Mouse (Mus musculus): ENCODE results near the gene Fcgrt.
A peak's percentile ranks its signal among the peaks of the same experiment; 100 is the strongest.
"Not testable (repeated sequence)": the region's sequence is repeated elsewhere in the genome, so short reads cannot be mapped to it uniquely, and the experiment has no call there.

Gene Fcgrt

GRCm38 (mm10) chr7:45129776-45130512 is 26.3 kb upstream of the Fcgrt start:
- DNase-seq (ENCODE audit: low spot score) = no peak

- no peak for DNase-seq (ENCODE audit: low spot score)
Observed at GRCm38 (mm10) chr7:45129318-45129717, 25.7 kb upstream of the Fcgrt start.

GRCm38 (mm10) chr7:45128624-45129246 is 25.1 kb upstream of the Fcgrt start, which contains the start of gene Rpl13a:
Gene Rpl13a, minus strand, starts transcription at chr7:45128761.
- peak; percentile 96 for DNase-seq (ENCODE audit: low spot score)

DNA sequence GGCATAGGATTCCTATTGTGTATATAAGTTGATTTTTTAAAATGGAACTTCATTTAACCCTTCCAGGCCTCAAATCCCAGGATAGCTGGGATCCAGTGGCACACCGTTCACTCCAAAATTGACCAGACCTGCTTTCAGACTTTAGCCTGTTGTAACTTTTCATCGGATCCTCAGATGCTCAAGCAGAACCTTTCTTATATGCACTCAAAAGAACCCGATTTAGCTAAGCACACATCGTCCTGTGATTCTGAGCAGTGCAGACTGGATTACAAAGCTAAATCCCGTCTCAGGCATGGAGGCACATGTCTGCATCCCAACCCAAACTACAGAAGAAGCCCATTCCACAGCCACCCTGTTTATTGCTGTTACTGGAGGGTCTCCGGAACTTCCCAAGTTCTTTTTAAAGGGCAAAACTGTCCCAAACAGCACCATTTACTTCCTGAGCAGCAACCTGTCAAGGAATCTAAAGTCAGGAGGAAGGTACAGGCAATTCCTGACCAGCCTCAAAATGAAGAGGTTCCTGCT is 24.1 kb upstream of the Fcgrt start:
- DNase-seq (ENCODE audit: low spot score) = no peak

- DNase-seq (ENCODE audit: low spot score) = no peak
Observed at GRCm38 (mm10) chr7:45126844-45127699, 23.4 kb upstream of the Fcgrt start.

DNA sequence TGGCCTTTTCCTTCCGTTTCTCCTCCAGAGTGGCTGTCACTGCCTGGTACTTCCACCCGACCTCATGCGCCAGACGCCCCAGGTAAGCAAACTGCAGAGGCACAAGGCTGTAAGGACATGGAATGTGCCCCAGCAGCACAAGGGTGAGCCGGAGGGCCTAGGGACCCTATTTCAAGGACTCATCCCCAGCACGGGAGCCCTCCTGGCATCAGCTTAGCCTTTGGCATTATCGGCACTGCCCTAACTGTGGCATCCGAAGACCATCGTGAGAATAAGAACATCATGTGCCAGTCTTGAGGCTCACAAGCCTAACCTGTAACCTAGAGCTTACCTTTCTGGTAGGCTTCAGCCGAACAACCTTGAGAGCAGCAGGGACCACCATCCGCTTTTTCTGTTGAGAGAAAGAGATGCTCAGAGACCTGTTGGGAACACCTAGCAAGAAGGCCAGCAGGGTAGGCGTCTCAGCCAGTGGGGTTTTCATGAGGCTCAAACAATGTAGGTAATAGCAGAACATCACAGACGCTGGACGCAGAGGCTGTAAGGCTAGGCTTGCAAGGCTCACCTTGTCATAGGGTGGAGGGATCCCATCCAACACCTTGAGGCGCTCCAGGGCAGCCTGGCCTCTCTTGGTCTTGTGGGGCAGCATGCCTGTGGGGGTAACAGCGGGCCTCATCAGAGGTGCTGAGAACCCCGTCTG is 22.6 kb upstream of the Fcgrt start:
- DNase-seq (ENCODE audit: low spot score) = no peak

GRCm38 (mm10) chr7:45125649-45126048 is 22.0 kb upstream of the Fcgrt start:
- DNase-seq (ENCODE audit: low spot score) = not testable (repeated sequence)

DNA sequence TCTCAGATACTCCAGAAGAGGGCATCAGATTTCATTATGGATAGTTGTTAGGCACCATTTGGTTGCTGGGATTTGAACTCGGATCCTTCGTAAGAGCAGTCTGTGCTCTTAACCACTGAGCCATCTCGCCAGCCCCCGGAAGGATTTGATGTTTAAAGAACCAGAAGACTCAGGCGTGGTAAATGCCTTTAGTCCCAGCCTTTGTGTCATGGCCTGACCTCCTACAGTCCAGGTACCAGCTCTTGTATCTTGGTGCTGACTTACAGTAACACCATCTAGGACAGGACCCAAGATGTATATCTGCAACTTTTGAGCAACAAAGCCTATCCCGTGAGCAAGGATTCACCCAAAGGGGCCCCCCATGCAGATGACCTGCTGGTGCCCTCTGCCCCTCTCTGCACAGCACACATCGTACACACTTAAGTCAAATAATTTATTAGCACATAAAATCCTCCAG is 21.5 kb upstream of the Fcgrt start:
- DNase-seq (ENCODE audit: low spot score) = no peak

DNA sequence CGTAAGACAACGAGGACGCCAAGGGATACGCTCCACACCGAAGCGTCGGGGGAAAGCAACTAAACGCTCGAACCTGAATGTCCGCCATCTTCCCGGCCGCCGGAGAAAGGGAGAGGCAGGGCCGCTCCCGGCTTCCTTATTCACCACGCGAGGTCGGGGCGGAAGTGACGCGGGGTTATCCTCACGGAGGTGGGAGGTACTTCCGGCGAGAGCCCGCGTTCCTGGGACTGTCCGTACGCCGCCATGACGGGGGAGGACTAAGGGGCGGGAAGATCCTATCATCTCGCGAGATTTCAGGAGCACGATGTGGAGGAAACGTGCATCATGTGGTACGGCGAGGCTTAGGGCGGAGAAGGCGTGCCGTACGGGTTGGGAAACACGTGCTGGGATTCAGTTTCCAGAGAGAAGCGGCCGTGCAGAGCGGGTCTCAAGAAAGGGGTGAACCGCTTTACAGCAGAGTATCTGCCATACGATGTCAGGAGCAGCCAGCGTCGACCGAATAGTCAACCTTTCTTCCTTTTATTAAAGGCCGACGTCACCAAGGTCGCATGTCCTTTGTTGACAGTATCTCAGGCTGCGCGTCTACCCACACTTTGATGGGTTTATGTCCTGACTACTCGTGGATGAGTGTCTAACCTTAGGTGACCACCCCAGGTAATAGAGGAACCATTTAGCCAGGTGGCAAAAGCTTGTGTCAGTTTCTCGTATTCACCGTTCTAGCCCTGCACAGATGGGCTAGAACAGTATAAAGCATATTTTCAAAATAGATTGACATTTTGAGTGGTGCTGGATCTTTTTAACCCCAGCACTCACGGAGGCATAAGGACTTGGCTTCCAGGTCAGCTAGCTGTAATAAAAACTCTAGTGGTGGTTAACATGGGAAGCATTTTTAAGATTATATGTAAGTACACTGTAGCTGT is 20.8 kb upstream of the Fcgrt start, which contains the start of gene Rps11:
Gene Rps11, minus strand, starts transcription at position 216 of the 920 bp plus-strand sequence.
- peak; percentile 97 for DNase-seq (ENCODE audit: low spot score)

DNA sequence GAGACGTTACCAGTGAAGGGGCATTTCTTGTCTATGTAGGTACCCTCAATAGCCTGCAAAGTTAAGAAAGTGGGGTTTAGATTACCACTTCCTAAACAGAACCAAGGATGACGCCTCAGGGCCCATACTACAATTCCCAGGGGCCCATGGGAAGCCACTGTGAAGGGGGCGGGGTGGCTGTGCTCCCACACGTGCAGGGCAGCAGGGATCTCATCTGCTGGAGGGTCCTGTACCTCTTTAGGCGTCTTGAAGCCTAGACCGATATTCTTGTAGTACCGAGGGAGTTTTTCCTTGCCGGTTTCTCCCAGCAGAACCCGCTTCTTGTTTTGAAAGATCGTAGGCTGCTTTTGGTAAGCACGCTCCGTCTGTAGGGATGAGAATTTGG is 19.5 kb upstream of the Fcgrt start:
- no peak for DNase-seq (ENCODE audit: low spot score)

- DNase-seq (ENCODE audit: low spot score) = no peak
Observed at GRCm38 (mm10) chr7:45122561-45123185, 19.0 kb upstream of the Fcgrt start.

DNA sequence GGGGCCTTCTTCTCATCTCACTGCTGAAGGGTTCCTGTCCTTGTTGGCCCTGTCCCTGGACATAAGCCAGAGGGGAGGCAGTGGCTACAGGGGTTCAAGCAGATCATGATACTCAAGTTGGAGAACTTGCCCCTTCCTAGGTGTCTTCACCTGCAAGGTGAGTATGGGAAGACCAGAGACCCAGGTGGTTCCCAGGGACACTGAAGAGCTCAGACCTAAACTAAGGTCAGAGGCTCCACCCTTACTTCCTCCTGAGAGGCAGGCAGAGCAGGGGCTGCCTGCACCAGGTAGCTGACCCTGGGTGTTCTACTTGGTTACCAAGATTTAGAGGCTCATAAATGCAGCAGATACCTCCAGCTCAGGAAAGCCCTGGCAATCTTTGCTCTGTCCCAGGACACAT is 18.3 kb upstream of the Fcgrt start:
- DNase-seq (ENCODE audit: low spot score) = no peak

DNA sequence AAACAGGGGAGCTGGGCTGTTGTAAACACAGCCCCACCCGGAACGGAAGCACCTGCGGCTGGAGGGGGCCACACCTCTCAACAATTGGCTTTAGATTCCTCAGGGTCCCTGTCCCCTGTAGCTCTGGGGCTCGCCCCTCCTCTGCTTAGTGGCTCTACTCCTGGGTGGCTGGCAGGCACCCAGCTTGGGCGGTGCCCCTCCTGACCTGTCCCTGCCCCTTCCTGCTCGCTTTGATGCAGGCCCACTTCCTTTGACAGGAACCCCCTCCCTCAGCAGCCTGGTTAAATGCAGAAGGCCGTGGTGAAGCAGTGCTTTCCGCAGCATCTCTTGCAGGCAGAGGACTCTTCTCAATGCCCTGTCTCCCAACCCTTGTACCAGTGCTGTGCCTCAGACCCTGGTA is 17.8 kb upstream of the Fcgrt start:
- no peak for DNase-seq (ENCODE audit: low spot score)

DNA sequence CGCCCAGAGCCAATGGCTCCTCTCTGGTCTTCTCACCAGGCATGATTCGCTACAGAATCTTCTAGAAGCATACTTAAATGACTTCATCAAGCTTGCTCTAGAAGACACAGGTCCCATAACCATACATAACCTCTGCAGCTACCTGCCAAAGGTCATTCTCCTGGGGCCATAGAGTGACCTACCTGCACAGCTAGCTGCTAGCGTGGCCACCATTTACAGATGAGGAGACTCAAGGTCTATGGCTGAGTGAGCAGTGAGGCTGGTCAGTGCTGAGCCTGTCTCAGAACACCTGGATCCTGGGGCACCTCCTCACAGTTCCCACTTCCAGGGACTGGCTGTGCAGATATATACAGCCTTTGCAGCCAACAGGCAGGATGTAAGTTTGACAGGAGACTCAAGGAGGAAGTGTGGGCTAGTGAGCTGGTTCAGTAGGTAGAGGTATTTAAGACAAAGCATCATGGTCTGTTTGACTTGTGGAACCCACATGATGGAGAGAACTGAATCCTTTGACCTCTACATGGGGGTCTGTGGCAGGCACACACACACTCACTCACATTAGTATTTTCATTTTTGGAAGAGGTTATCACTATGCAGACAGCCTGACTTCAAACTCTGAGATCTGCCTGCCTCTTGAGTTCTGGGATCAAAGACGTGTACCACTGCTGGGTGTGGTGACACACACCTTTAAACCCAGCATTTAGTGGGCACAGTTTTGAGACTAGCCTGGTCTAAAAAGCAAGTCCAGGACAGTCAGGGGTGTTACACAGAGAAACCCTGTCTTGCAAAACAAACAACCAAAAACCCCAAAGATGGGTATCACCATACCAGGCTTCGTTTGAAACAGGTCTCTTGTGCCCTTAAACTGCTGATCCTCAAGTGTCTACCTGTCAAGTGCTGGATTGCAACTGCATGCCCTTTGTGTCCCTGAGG is 16.4 kb upstream of the Fcgrt start:
- DNase-seq (ENCODE audit: low spot score) = no peak

DNA sequence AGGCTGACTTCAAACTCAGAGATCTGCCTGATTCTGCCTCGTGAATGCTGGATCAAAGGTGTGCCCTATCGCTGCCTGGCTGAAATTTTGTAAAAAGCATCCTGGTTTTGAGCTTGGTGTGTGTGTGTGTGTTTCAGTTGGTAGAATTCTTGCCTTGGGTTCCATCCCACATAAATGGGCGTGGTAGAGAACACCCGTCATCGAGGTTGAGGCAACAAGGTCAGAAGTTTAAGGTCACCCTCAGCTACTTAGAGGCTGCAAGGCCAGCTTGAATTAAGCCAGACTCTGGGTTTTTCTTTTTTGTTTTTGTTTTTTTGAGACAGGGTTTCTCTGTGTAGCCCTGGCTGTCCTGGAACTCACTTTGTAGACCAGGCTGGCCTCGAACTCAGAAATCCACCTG is 14.7 kb upstream of the Fcgrt start:
- no peak for DNase-seq (ENCODE audit: low spot score)

DNA sequence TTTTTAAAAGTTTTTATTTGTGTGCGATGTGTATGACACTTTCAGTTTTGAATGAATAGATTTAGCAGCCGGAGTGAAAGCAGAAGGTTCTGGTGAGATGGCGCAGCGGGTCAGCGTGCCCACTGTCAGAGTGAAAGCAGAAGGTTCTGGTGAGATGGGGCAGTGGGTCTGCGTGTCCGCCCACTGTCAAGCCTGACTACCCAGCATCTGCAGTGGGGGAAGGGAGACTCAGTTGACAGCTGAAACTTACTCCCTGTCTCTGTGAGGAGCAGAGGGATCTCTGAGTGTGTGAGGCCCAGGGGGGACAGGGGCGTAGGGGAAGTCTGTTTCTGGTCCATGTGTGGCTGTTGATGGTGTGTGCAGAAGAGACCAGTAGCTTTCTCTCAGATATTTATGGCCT is 13.9 kb upstream of the Fcgrt start:
- DNase-seq (ENCODE audit: low spot score) = no peak

GRCm38 (mm10) chr7:45113476-45113875 is 9.8 kb upstream of the Fcgrt start:
- no peak for DNase-seq (ENCODE audit: low spot score)

- DNase-seq (ENCODE audit: low spot score) = no peak
Observed at GRCm38 (mm10) chr7:45112529-45112928, 8.9 kb upstream of the Fcgrt start.

GRCm38 (mm10) chr7:45111940-45112339 is 8.3 kb upstream of the Fcgrt start:
- no peak for DNase-seq (ENCODE audit: low spot score)

Measured in ovary, postnatal 14 days (tissue).